Mouse (Mus musculus): ENCODE data around the gene Ypel2.
A peak's percentile ranks its signal among the peaks of the same experiment; 100 is the strongest.

Gene Ypel2

DNA sequence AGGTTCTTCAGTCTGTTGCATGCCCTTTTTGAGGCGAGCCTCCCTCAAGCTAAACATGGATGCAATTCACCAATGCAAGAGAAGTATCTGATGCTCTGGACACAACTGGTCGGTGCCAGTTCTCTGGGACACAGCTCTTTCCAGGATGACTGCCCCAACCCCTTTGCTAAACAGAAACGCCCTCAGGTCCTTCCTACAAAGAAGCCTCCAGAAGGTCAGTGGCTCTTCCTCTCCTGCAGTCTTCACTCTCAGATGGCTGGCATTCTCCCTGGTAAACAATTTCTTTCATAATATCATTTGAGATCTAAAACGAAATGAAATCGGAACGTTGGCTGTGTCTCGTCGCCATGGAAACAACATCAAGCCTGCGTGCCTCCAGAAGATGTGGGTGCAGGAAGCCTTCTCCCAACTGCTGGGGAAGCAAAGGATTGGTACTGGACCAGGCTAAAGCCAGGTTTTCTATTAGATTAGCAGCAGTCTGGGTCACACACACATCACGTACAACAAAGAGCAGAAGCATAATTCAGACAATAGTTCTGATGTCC is 62.8 kb downstream of the Ypel2 start:
- no peak for DNase-seq (ENCODE audit: low spot score)

DNA sequence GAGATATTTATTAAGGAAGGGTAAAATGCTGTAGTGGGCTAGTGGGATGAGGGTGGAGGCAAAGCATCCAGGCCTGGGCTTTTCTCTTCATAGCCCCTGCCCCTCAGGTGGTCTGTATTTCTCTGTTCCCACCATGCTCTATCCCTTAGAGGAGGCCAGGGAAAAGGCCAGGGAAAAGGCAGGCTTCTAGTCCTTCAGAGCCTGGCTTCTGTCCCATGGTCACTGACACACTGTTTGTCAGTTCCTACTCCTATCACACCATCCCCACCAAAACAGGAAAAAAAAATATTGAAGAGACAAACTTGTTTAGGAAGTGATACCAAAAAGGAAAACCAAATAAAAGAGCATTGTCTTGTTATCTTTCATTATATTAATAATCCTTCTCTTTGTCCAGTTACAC is 63.5 kb downstream of the Ypel2 start:
- no peak for DNase-seq (ENCODE audit: low spot score)

DNA sequence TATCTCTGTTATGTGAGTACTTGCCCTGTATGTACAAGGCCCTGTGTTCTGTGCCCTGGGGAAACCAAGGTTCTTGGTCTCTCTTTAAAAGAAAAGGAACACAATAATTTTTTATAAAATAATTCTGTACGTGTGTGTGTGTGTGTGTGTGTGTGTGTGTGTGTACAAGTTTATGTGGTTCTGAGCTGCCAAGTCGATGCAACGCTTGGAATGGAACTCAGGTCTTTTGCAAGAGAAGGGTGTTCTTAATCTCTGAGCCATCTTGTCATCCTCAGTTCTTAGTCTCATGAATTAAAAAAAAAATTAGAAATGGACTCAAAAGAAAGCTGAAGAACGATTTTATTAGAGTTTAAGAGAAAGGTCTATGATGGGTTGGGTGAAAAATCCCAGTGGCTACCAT is 64.0 kb downstream of the Ypel2 start:
- no peak for DNase-seq (ENCODE audit: low spot score)

DNA sequence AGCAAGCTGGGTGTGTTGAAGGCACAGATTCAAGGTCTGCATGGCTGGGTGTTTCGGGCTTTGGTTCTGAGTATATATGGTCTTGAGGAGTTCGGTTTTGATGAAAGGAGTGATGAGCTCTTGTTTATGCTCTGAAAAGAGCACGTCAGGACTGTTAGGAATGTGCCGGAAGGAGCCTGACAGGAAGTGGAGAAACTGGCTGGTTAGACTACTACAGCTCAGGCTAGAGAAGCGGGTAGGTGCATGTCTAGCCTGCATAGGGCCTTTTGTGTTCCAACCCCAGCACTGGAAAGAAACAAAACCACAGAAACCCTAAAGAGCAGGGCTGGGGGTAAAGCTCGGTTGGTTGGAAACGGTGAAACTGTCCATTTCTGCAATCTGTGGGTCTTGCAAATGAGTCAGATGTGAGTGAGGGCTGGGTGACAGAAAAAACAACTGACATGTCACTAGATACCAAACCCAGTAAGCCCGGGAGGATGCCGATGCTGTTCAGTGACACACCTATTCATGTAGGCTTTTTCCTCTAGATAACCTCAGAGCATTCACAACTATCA is 68.3 kb downstream of the Ypel2 start:
- DNase-seq (ENCODE audit: low spot score) = no peak

DNA sequence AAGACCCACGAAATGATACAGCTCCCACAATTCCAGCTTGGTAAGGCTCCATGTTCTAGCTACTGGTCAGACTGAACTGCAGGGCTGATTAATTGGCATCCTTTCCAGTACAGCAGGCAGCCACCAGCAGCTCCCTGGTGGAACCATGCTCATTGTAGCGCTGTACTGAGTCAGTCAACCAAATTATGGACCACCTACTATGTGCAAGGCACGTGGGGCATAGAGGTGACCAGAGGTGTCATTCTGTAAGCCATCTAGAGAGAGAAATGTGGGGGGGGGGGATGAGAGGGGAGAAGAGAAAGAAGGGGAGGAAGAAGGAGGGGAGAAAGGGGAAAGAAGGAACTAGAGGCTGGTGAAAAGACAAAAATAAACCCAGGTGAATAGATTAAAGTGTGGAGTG is 68.9 kb downstream of the Ypel2 start:
- DNase-seq (ENCODE audit: low spot score) = no peak

DNA sequence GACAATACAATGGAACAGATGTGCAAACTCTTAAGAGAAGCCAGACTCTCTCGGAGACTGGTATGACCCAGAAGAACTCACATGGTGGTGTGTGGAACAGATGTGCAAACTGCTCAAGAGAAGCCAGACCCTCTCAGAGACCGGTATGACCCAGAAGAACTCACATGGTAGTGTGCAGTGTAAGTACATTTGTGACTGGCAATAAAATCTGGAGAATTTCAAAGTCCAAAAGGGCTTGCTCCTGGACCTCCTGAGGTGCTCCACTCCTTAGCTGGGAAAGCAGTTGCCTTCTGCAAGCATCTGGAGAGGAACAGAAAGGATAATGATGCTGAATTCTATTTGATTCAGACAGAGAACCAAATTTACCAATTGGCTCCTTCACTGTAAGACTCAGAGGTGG is 69.9 kb downstream of the Ypel2 start:
- DNase-seq (ENCODE audit: low spot score) = no peak

DNA sequence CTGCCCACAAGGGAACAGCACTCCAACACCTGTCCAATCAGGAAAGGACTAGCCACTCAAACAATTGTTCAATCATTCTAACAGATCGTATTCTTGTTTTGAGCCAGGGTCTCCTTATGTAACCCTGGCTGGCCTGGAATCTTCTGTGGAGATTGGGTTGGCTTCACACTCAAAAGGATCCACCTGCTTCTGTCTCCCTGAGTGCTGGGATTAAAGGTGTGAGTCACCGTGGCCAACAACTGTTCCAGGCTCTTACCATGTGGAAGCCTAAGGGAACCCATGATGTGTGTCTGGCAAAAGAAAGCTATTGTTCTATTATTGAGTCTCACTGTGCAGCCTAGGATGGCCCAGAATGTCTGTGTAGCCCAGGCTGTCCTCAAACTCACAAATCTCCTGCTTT is 71.5 kb downstream of the Ypel2 start:
- DNase-seq (ENCODE audit: low spot score) = no peak

DNA sequence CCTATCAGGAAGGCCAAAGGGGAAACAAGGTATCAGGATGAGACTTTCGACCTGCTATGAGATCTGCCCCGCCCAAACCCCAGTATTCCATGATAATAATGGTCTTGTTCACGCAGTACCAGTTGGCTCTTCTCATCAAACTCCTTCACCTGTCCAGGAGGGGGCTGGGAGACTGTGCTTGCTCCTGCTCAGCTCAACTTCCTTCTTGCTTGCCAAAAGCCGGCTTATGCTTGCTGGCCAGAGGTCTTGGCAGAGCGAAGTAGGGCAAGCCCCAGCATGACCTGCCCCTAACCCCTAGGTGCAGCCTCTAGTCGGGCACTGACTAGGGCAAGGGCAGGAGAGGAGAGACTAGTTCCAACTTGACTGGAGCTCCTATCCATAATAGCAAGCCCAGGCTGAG is 72.2 kb downstream of the Ypel2 start:
- no peak for DNase-seq (ENCODE audit: low spot score)

DNA sequence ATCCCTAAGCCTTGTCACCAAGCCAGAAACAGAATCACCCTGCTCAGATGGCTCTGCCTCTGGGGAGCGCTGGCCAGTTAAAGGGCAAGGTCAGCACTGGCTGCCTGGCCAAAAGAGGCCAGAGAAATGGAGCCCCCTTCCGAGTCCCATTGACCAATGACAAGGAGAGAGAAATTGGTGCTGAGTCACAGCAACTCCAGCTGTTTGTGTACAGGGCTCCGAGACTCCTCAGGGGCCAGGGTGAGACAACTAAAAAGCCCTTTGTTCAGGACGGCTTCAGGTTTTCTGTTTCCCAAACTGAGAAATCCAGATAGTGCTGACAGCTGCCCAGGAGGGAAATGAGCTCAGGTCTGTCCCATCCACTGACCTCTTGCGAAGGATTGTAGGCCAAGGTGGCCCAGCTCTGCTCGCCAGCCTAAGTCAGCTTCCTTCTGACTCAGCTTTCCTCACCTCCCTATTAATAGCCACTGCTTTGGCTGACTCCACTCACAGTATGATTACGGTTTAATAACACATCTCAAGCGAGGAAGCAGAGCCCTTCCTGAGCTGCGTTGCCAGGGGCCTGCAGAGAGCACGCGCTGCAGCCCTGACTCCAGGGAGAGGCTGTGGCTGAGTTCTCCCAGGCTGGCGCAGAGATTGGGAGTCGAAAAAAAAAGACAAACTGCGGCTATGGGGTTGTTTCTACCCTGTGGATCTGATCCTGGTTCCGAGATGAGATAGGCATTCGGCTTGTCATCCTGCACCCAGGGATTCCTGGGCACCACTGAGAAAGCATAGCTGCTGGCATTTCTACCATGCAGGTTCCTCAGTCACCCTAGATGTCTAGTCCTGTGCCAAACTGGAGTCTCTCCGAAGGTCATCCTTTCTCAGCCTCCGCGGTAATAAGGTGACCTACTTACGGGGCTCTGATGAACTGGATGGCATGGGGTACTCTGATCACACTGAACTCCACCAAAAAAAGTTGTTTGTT is 73.1 kb downstream of the Ypel2 start:
- DNase-seq (ENCODE audit: low spot score) = peak; percentile 52

DNA sequence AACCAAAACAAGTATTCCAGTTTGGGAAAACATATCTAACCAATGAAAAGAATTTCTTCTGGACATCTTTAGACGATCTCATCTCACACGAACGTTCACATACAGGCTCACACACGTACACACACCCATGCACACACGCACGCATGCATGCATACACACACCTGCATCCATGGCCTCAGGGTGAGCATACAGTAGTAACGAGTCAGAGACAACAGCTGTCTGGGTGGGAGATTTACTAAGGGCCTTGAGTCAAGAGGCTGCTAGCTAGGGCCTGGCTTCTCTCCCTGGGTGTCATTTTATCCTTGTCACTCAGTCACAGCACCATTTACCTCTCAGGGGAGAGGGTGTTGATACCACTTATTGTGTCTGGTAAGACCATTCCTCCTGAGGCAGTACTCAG is 74.0 kb downstream of the Ypel2 start:
- no peak for DNase-seq (ENCODE audit: low spot score)

DNA sequence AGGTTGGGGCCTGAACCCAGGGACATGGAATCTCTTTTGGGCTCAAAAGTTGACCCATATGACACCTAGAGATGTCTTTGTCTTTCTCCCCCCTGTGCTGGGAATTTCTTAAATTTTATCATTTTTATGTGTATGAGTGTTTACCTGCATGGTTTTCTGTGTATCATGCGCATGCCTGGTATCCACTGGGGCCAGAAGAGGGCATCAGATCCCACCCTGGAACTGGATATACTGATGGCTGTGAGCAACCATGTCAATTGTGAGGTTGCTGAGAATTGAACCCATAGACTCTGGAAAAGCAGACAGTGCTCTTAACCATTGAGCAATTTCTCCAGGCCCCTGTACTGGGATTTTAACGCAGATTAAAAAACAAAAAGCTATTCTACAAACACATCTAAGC is 76.0 kb downstream of the Ypel2 start:
- DNase-seq (ENCODE audit: low spot score) = no peak

DNA sequence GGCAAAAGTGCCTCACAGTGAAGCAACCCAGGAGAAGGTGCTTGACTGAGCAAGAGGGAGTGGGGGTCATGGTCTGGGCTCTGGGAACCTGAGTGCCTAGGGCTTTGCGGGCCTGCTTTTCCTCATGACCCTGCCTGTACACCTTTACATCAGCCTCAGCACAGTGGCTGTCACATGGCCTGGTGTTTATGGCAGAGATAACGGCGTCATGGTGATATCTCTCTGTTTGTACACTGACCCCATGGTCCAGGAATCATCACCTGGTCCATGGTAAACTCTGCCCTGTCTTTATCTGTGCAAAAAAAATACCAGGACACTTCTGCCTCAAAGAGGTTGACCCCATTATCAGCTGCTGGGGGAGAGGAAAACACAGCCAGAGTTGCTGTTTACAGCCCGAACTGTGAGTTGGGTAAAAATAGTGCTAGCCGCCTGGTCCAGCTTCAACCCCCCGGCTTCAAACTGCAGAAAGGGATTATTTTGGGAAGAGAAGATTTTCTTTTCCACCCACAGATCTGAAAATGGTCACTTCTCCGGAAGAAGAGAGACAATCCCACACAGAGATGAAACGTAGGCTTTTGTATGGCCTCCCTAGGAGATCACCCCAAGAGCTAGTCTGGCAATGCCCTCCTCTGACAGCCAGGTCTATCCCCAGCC is 76.8 kb downstream of the Ypel2 start:
- peak; percentile 87 for DNase-seq (ENCODE audit: low spot score)

DNA sequence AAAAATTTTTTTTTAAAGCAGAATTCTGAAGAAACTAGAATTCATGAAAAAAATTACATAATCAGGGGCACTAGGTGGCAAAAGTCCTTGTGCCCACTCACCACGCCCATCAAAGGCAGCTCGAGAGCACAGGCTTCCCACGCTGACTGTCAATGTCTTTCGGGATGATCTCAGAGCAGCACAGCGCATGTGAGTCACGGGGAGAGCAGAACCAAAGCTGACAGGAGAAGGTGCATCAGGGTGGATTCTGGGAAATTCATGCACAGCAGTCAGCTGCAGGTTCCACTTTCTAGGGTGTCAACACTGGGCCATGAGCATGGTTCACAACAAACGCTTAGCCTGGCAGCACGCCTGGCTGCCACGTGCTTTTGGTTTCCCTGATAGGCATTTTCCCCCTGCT is 79.2 kb downstream of the Ypel2 start:
- DNase-seq (ENCODE audit: low spot score) = no peak

DNA sequence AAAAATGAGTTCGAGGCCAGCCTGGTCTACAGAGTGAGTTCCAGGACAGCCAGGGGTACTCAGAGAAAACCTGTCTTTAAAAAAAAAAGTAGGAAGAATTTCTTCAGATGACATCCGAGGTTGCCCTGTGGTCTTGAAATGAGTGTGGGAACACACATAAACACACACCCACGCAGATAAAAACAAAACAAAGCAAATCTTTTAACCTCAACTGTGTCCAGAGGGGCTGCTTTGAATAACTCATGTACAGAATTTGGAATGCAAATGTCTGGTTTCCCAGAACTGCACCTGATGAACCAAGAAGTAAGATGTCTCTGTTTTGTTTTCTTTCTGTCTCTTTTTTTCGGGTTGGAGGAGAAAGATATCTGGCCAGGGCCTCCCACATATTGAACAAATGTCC is 83.3 kb downstream of the Ypel2 start:
- no peak for DNase-seq (ENCODE audit: low spot score)

DNA sequence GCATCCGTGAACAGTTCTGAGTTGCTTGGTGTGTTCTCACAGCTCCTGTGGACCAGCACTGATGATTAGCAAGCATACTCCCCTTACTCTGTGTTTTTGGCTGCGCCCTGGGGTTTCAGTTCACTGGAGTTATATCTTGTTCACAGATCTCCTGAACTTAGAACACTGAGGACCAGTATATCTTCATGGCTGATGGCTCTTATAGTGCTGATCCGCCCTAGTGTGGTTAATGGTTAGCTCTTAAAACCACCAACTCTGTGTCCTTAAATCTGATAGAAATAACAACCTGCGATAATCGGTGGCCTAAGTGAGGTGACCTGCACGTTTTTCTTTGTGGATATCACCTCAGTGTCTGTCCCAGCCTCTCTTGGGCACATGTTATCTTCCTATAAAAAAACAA is 84.5 kb downstream of the Ypel2 start:
- DNase-seq (ENCODE audit: low spot score) = peak; percentile 58

DNA sequence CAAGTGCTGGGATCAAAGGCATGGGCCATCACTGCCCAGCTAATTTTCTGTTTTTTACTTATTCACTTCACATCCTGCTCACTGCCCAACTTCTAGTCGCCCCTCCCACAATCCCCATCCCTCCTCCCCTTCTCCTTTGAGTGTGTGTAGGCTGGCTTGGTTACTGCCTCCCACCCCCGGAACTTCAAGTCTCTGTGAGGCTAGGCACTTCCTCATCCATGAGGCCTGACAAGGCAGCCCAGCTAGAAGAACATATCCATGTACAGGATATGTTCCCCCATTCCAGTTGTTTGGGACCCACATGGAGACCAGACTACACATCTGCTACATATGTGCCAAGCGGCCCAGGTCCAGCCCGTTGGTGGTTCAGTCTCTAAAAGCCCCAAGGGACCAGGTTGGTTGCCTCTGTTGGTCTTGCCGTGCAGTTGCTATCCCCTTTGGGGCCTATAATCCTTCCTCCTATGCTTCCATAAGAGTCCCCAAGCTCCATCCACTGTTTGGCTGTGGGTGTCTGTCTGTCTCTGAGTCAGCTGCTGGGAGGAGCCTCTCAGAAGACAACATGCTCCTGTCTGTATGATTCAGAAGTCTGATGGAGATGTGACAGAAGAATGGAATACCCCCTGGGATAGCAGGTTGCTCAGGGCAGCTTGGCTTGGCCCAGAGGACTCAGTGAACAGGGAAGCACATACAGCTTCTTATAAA is 85.5 kb downstream of the Ypel2 start:
- DNase-seq (ENCODE audit: low spot score) = no peak

DNA sequence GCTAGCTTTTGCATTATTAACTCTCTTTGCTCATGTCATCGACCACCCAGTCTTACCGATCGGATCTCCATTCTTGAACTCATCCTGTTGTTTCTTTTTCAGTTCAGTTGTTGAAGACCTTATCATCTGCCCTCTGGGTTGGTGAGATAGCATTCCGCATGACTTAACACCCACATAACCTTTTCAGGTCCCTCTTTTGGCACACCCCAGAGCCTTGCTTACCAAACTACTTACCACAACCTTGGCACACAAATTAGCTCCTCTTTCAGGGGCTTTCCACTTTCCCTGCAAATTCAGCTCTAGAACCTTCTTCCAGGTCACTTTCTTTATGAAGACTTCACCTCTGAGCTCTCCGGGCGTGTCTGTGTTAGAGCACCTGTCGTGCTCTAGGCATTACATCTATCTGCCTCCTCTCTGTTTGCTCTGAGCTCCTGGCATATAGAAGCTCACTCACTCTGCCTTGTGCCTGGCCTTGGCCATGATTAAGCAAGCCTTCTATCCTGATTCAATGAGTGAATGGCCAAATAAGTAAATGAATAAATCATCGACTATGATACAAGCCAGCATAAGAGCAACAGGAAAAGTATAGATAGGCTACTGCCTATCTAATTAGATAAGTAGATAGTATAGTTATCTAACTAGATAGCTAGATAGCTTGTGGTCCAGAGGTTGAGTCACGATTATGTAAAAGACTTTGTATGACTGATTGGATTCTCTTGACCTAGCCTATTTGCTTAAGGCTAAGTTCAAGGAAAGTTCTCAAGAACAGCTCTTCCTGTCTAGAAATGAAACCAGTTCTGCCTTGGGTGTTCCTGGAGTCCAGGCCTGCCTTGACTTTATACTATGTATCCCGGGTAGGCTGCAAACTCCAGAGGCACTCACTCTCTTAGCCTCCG is 86.5 kb downstream of the Ypel2 start:
- no peak for DNase-seq (ENCODE audit: low spot score)

DNA sequence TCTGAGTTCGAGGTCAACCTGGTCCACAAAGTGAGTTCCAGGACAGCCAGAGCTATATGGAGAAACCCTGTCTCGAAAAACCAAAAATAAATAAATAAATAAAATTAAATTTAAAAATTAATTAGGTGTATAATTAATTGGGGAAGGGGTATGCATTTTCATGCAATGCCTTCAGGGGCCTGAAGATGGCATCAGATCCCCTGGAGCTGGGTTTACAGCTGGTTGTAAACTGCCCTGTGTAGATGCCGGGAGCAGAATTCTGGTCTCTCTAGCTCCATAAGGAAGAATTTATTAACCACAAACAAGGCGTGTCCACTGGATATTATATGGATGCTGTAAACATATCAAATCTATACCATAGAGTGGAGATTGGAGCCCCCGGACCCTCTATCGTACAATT is 87.2 kb downstream of the Ypel2 start:
- no peak for DNase-seq (ENCODE audit: low spot score)

DNA sequence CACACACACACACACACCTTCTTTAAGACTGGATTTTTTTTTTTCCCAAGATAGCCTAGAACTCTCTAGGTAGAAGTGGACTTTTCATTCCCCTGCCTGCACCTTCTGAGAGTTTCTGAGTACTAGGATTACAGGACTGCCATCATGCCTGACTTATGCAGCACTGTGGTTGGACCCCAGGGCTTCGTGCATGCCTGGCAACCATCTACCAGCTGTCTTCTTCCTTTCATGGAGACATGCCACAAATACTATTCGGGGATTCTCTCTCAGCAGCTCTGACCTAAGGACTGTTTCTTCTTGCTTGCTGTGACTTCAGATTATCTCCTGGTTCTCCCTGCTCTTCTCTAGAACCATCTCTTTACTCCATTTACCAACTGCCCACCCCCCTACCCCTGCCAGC is 88.2 kb downstream of the Ypel2 start:
- DNase-seq (ENCODE audit: low spot score) = no peak

DNA sequence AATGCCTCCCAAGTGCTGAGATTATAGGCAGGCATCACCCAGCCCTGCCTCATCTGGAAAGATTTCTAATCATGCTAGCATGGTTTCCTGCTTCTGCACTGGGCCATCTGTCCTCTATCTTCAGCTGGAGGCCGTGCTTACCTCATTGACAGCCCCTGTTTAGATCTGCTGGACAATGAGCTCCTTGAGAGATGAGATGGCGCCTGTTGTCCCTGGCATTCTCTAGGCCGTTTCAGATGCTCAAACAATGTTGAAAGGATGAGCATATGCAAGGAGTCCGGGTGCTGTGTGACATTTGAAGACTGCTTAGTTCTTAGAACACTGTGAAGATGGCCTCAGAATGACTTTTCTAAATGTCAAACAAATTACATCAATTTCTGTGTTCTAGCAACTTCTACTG is 88.8 kb downstream of the Ypel2 start:
- no peak for DNase-seq (ENCODE audit: low spot score)

DNA sequence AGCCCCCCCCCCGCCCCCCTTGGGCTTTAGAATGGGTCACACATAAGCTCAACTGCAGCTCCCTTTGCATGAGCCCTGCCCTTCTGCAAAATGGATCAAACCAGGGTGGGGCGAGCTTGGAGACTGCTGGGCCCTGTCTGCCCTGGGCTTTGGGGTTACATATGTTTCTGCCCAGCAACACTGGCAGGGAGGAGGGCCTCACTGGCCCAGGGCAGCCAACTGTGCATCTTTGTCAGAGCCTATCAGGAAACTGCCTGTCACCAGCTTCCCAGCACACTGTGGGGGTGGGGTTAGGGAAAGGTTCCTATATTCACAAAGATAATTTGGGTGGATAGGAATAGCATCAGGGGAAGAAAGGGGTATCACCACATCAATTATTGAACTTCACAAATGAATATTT is 95.1 kb downstream of the Ypel2 start:
- DNase-seq (ENCODE audit: low spot score) = no peak
